Mouse (Mus musculus) heart, postnatal 14 days (tissue): ENCODE data around the gene Etl4. TPM values are rescaled to one million over a fixed set of nuclear protein-coding genes. Genes with fewer than 3 reads are reported as not detected.

Source experiments
- DNase-seq, 2 experiments: peaks; one replicate each; pipeline ENCODE4 v3.0.0; 2021 to 2022
- intact Hi-C: fragments of 180-260 bp; cut with DNase I; formaldehyde crosslinking; loops from one replicate; pipeline ENCODE4 v1.15.1; 2025
- microRNA-seq, 2 experiments: library from miRNA; unstranded; fragments of <30 nt; microRNA quantifications; one replicate each; pipeline ENCODE4 v1.2.0; 2021 to 2022
- total RNA-seq, 2 experiments: library from RNA; stranded (reverse); gene quantifications; 2 replicates each; pipeline ENCODE4 v1.2.3; 2021

Etl4 gene
- total RNA-seq, 2 experiments from 2014 or later: 44.5 to 47.0 TPM

DNA sequence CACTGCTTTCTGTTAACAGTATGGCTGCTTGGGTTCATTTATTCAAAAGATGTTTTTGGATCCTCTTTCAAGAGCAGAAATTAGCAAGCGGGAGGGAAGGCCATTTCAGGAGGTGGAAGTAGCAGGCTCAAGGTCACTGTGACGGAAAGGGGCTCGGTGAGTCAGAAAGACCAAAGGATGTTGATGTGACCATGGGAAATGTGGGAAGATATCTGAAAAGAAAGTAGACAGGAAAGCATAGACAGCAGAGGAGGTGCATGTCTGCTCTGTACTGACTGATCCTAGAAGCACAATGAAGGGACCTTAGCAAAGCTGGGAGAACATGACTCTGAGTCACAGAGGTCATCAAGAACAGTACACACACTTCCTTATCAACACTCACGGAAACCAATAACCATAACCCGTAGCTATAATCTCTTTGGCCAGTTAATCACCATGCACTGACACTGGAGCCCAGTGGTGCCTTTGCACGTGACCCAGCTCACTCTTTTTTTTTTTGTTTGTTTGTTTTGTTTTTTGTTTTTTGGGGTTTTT is 866.7 kb downstream of the Etl4 start:
- no peak for DNase-seq

GRCm38 (mm10) chr2:20777931-20778330 is 868.4 kb downstream of the Etl4 start:
- intact Hi-C loops: loop anchor here (5.0 to 10.0 kb wide), 5 partner anchors 56 to 653 kb away; no protein-coding TSS in a partner anchor
- peak; percentile 19 to 38 for DNase-seq

More for the DNA sequence above, 866.7 kb downstream of the Etl4 start:
- intact Hi-C loops: loop anchor here (5.0 to 10.0 kb wide), 5 partner anchors 54 to 651 kb away; no protein-coding TSS in a partner anchor

GRCm38 (mm10) chr2:20779484-20780381 is 870.2 kb downstream of the Etl4 start:
- intact Hi-C loops: loop anchor here (5.0 to 10.0 kb wide), 5 partner anchors 57 to 655 kb away; no protein-coding TSS in a partner anchor
- peak; percentile 48 to 71 for DNase-seq

DNA sequence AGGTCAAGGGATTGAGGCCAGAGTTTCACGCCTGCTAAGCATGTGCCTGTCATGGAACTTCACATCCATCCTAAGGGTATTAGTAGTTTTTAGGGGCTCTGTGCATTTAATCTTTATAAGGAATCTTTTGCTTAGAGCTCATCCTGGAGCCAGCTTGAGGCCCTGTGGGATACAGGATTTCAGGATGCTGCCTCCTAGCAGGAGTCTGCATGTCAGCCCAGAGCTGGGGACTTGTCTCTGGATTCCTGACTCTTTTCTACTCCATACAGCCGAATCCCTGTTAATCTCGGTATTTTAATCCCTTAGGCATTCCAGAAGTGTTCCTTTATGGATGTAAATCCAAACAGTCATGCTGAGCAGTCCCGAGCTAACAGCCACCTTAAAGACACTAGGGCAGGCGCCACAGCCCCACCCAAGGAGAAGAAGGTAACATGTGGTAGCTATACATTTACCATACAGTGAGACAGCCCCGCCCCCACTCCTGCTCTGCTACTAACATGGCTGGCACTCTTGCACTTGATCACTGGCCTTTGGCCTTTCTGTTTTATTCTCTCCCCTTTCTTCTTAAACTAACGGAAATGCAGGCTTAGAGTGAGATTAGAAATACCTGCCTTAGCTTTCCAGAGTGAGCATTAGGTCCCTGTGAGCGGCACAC is 891.8 kb downstream of the Etl4 start:
- DNase-seq: no peak
- intact Hi-C loops: no loop called here

DNA sequence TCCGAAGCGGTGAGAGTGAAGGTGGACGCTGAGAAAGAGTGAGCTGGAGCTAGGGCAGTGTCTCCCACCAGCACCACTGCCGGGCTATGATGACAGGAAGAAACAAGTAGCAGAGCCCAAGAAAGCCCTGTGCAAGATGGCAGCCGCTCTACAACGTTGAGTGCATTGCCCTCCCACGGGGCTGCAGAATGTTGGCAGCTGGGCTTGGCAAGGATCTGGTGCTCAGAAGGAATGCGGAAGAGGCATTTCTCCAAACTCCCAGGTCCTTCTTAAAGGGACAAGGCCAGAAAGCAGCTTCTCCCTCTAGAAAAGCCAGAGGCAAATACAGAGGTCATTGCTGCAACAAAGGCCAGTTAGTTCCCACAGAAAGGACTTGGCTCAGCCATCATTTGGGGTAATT is 901.9 kb downstream of the Etl4 start:
- DNase-seq: peak; percentile 24 to 60
- intact Hi-C loops: no loop called here

DNA sequence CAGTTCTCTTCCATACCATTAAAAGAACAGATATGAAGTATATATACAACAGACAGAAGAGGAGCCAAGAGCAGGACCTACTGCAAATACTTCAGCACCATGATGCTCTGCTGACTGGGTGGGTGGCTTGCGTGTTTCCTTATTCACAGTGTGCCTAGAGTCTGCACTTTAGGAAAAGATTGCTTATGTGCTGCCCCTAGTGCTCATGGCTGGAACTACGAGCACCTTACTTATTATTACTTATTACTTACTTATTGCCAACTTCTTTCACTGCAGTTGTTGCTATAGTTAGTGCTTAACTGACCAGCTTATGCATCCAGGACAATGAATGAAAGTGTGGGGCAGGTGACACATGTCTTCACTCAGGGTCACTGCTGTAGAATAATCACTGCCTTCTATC is 904.4 kb downstream of the Etl4 start:
- intact Hi-C loops: no loop called here
- DNase-seq: no peak

- intact Hi-C loops: no loop called here
- no peak for DNase-seq
These were observed 908.6 kb downstream of the Etl4 start for GRCm38 (mm10) chr2:20818226-20818625.

GRCm38 (mm10) chr2:20826258-20826657 is 916.7 kb downstream of the Etl4 start:
- intact Hi-C loops: no loop called here
- DNase-seq: no peak

DNA sequence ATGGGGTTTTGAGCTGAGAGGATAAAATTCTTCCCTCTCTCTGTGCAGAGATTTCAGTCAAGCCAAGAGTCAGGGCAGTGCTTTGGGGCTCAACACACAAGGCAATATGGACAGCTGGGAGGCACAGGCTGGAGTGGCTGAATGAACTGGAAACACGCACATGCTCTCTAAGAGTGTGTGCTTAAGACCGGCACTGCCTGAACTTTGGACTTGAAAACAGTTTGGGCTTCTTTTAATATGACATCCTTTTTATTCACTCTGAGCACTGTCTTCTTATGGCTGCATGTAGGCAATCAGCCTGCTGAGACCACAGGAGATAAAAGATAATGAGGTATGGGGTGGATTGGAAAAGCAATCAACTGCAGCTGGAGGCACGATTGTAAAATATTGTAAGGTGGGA is 921.3 kb downstream of the Etl4 start:
- intact Hi-C loops: no loop called here
- no peak for DNase-seq

- intact Hi-C loops: no loop called here
- no peak for DNase-seq
These were observed 922.2 kb downstream of the Etl4 start for GRCm38 (mm10) chr2:20831608-20832406.

DNA sequence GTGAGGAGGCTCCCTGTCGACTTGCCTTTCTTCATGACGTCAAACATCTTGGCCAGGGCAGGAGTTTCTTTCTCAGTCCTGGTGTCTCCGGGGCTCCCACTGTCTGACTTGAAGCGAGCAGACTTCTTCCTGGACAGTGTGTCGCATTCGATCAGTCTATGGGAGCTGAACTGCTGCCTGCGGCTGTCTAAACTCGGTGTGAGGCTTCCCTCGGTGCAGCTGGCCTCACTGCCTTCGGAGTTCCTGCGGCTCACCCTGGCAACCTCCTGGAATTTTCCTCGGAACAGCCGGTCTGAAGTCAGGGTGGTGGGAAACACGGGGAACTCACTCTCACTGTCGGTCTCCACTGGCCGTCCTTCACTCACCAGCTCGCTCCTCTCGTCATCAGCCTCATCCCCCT is 939.8 kb downstream of the Etl4 start:
- DNase-seq: no peak
- intact Hi-C loops: no loop called here

Small RNAs within 50 kb of the gene (microRNA-seq; reads per million reads assigned to microRNA genes)
- 0 reads per million in 2 experiments for gene Gm44457
